Mouse (Mus musculus): ENCODE results near the gene Hspa1l. TPM values are rescaled to one million over a fixed set of nuclear protein-coding genes. Genes with fewer than 3 reads are reported as not detected.
"Not testable (repeated sequence)": the region's sequence is repeated elsewhere in the genome, so short reads cannot be mapped to it uniquely, and the experiment has no call there.

Hspa1l gene
- total and polyA plus RNA-seq, 3 experiments, result 0.15 to 1.6 TPM; not detected in 1

GRCm38 (mm10) chr17:34999871-35000716 is 27.6 kb downstream of the Hspa1l start:
- not testable (repeated sequence) for H3K27me3 ChIP-seq (ENCODE audit: control insufficient read depth in 1 of 2, insufficient read depth in 2 of 2, low read length in 2 of 2); H3K36me3 ChIP-seq (ENCODE audit: control insufficient read depth in 1 of 2, insufficient read depth in 2 of 2, low read length in 2 of 2)
- TF ChIP-seq TBP (IDR thresholded peaks at IDR 0.05; ENCODE audit: low read depth, low read length), result peak; percentile 84
- TF ChIP-seq POLR2A (IDR thresholded peaks at IDR 0.05; ENCODE audit: control insufficient read depth in 1 of 2, insufficient read depth in 1 of 2, low read depth in 1 of 2, low read length in 2 of 2, poor library complexity in 1 of 2), result peak; percentile 77 to 85
- peak; percentile 60 for TF ChIP-seq TAL1 (IDR thresholded peaks at IDR 0.05; ENCODE audit: low read length)
- 0 out of 2 replicates have a peak, but pooled peaks have one; percentile 2 for TF ChIP-seq GATA1 (IDR thresholded peaks at IDR 0.05; ENCODE audit: low read depth, low read length)
- TF ChIP-seq NELFE (IDR thresholded peaks at IDR 0.05; ENCODE audit: low read depth, low read length), result peak; percentile 82
- peak; percentile 45; the same call in 1 of the 2 replicates for TF ChIP-seq SIN3A (IDR thresholded peaks at IDR 0.05; ENCODE audit: low read length)
- peak; percentile 77 for TF ChIP-seq USF1 (IDR thresholded peaks at IDR 0.05; ENCODE audit: low read depth, low read length)
- peak in 1 of 2 experiments; percentile 40; a peak in 2 of 4 replicates for TF ChIP-seq EP300 (IDR thresholded peaks at IDR 0.05; ENCODE audit: low read depth in 1 of 2, low read length in 2 of 2)
- TF ChIP-seq POLR2AphosphoS2 (IDR thresholded peaks at IDR 0.05; ENCODE audit: low read length), result peak; percentile 77; the same call in 1 of the 2 replicates
- TF ChIP-seq ZMIZ1 (IDR thresholded peaks at IDR 0.05; ENCODE audit: low read depth, low read length), result peak; percentile 99
- TF ChIP-seq MXI1 (IDR thresholded peaks at IDR 0.05; ENCODE audit: low read depth, low read length), result peak; percentile 30; the same call in 1 of the 2 replicates
- peak; percentile 42; the same call in 1 of the 2 replicates for TF ChIP-seq ETS1 (IDR thresholded peaks at IDR 0.05; ENCODE audit: low read depth, low read length)
- peak; percentile 38; the same call in 1 of the 2 replicates for TF ChIP-seq BHLHE40 (IDR thresholded peaks at IDR 0.05; ENCODE audit: borderline replicate concordance, low read depth, low read length)

GRCm38 (mm10) chr17:35000717-35001451 is 28.4 kb downstream of the Hspa1l start, which contains the start of gene Vars:
Gene Vars (plus strand): TSS chr17:35000987.
- peak; percentile 83 for DNase-seq (ENCODE audit: low read depth, low spot score)
- peaks cover 0 to 4% of the 10 kb centered on the region in 2 experiments; a peak in 1 of 4 replicates for H3K4me1 ChIP-seq (ENCODE audit: control insufficient read depth in 1 of 2, insufficient read depth in 2 of 2, low read length in 2 of 2)
- peak within 1 kb of the TSS; percentile 99 for H3K27ac ChIP-seq (ENCODE audit: control insufficient read depth, low read depth, low read length)
- H3K36me3 ChIP-seq (ENCODE audit: control insufficient read depth in 1 of 2, insufficient read depth in 2 of 2, low read length in 2 of 2), result peaks cover 0 to 7% of the 10 kb centered on the region in 2 experiments; a peak in 3 of 4 replicates
- no peaks in the 10 kb centered on the region for H3K27me3 ChIP-seq (ENCODE audit: control insufficient read depth in 1 of 2, insufficient read depth in 2 of 2, low read length in 2 of 2)
- peak within 1 kb of the TSS; percentile 70 to 89 for H3K4me3 ChIP-seq (ENCODE audit: control insufficient read depth in 1 of 2, insufficient read depth in 1 of 2, low read depth in 2 of 2, low read length in 2 of 2)
- no peaks in the 10 kb centered on the region for H3K9me3 ChIP-seq (replicated peaks; ENCODE audit: insufficient read depth, low read length)
- peaks cover 79% of the 10 kb centered on the region for H3K79me2 ChIP-seq (ENCODE audit: control insufficient read depth, insufficient read depth, low read length, poor library complexity)
- peak within 1 kb of the TSS; percentile 100 for H3K9ac ChIP-seq (ENCODE audit: control insufficient read depth, low read depth, low read length, poor library complexity, severe bottlenecking)
- no peak for TF ChIP-seq MAZ (IDR thresholded peaks at IDR 0.05; ENCODE audit: low read depth, low read length)
- no peak for TF ChIP-seq JUND (IDR thresholded peaks at IDR 0.05; ENCODE audit: low read depth, low read length)
- TF ChIP-seq MYC (IDR thresholded peaks at IDR 0.05; ENCODE audit: low read depth, low read length), result no peak; the same call in 1 of the 2 replicates
- no peak for TF ChIP-seq MYB (IDR thresholded peaks at IDR 0.05; ENCODE audit: low read depth, low read length)
- TF ChIP-seq RCOR1 (IDR thresholded peaks at IDR 0.05; ENCODE audit: low read depth, low read length), result no peak
- peak; percentile 80 for TF ChIP-seq MAX (IDR thresholded peaks at IDR 0.05; ENCODE audit: low read length)
- no peak for TF ChIP-seq MEF2A (IDR thresholded peaks at IDR 0.05; ENCODE audit: extremely low read depth, insufficient replicate concordance, low read depth, low read length, poor library complexity, severe bottlenecking)
- no peak for TF ChIP-seq BHLHE40 (IDR thresholded peaks at IDR 0.05; ENCODE audit: borderline replicate concordance, low read depth, low read length)
- no peak for TF ChIP-seq KAT2A (conservative IDR thresholded peaks at IDR 0.05; ENCODE audit: low read depth, low read length)
- TF ChIP-seq TBP (IDR thresholded peaks at IDR 0.05; ENCODE audit: low read depth, low read length), result 0 out of 2 replicates have a peak, but pooled peaks have one; percentile 2
- TF ChIP-seq POLR2A (IDR thresholded peaks at IDR 0.05; ENCODE audit: control insufficient read depth in 1 of 2, insufficient read depth in 1 of 2, low read depth in 1 of 2, low read length in 2 of 2, poor library complexity in 1 of 2), result peak in 1 of 2 experiments; percentile 56; a peak in 1 of 4 replicates
- peak; percentile 75; the same call in 1 of the 2 replicates for TF ChIP-seq E2F4 (IDR thresholded peaks at IDR 0.05; ENCODE audit: borderline replicate concordance, low read depth, low read length)
- no peak for TF ChIP-seq ETS1 (IDR thresholded peaks at IDR 0.05; ENCODE audit: low read depth, low read length)
- TF ChIP-seq ZNF384 (IDR thresholded peaks at IDR 0.05; ENCODE audit: low read depth, low read length), result no peak
- peak; percentile 76 for TF ChIP-seq MXI1 (IDR thresholded peaks at IDR 0.05; ENCODE audit: low read depth, low read length)
- 0 out of 2 replicates have a peak, but pooled peaks have one; percentile 31 for TF ChIP-seq ELF1 (IDR thresholded peaks at IDR 0.05; ENCODE audit: low read depth, low read length)
- no peak for TF ChIP-seq UBTF (IDR thresholded peaks at IDR 0.05; ENCODE audit: borderline replicate concordance, insufficient read depth, low read depth, low read length)
- no peak for TF ChIP-seq EP300 (IDR thresholded peaks at IDR 0.05; ENCODE audit: low read depth in 1 of 2, low read length in 2 of 2)
- TF ChIP-seq ZC3H11A (IDR thresholded peaks at IDR 0.05; ENCODE audit: low read depth, low read length), result no peak

More at GRCm38 (mm10) chr17:34999871-35000716, 27.6 kb downstream of the Hspa1l start:
- H3K27ac ChIP-seq (ENCODE audit: control insufficient read depth, low read depth, low read length), result peak overlapping the region; percentile 99
- H3K79me2 ChIP-seq (ENCODE audit: control insufficient read depth, insufficient read depth, low read length, poor library complexity), result peaks cover 75% of the 10 kb centered on the region
- DNase-seq (ENCODE audit: low read depth, low spot score), result peak; percentile 76
- H3K9me3 ChIP-seq (replicated peaks; ENCODE audit: insufficient read depth, low read length); H3K4me1 ChIP-seq (ENCODE audit: control insufficient read depth in 1 of 2, insufficient read depth in 2 of 2, low read length in 2 of 2): not testable (repeated sequence)
- peak overlapping the region; percentile 100 for H3K9ac ChIP-seq (ENCODE audit: control insufficient read depth, low read depth, low read length, poor library complexity, severe bottlenecking)
- peak overlapping the region; percentile 70 to 89 for H3K4me3 ChIP-seq (ENCODE audit: control insufficient read depth in 1 of 2, insufficient read depth in 1 of 2, low read depth in 2 of 2, low read length in 2 of 2)

Data from MEL (cell line).